Mouse (Mus musculus): Measurements from ENCODE around the gene Cebpb.

DNA sequence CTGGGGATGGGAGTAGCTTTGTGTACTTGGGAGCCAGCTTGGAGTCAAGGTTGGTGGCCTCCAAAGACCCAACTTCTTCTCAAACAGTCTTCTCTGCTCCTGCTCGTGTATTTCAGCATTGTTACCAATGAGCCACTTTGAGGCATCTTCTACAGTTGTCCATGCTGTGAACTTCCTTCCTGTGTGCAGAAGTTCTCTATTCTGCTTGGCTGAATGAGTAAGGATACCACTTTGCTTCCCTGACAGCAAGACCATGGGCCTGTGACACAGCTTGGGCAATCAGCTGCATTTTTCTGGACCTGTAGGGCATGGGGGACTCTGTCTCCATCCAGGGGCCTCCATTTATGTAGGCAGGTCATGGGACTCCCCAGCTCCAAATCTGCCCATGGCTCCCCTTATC, 28.5 kb downstream of the Cebpb start:
- TF ChIP-seq CTCF (IDR thresholded peaks at IDR 0.05; ENCODE audit: extremely low read depth, insufficient read depth, low read length) (no peak), POLR2A (IDR thresholded peaks at IDR 0.05; ENCODE audit: extremely low read depth, insufficient read depth, low read length) (no peak)
